Mouse (Mus musculus): ENCODE results near the gene Plekhm1.

GRCm38 (mm10) chr11:103419226-103419625 is 6.7 kb upstream of the Plekhm1 start:
- TF ChIP-seq CTCF (IDR thresholded peaks at IDR 0.05; ENCODE audit: low read depth, low read length) (no peak), TAL1 (conservative IDR thresholded peaks at IDR 0.05; ENCODE audit: low read depth, low read length) (no peak), POLR2AphosphoS5 (IDR thresholded peaks at IDR 0.05; ENCODE audit: insufficient replicate concordance, low read depth, low read length) (no peak)
